Mouse (Mus musculus): ENCODE results near the gene Fam102b. TPM values are rescaled to one million over a fixed set of nuclear protein-coding genes. Genes with fewer than 3 reads are reported as not detected.

Fam102b gene
- polyA plus RNA-seq, 1 experiment from 2014 or later, result 34.6 TPM

DNA sequence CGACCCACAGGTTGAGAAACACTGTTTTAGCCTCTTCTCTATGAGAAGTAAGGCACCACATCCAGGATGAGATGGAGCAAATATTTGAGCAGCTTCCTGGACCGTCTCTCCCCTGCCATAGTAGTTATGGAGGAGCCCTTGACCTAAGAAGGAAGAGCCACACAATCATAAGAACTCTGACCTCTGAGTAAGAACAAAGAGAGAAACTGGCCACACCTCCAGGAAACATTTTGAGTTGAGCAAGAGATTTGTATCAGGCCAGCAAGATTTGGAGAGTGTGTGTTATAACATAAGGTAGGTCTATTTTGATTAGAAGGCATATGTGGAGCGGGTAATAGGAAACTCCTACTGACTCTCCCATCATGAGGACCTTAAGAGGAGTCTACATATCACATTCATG, 4.2 kb upstream of the Fam102b start:
- no peaks in the 10 kb centered on the region for H3K9me3 ChIP-seq
- H3K4me3 ChIP-seq, result no peak overlapping the region
- H3K27ac ChIP-seq (replicated peaks), result no peak overlapping the region
- no peaks in the 10 kb centered on the region for H3K27me3 ChIP-seq
- H3K9ac ChIP-seq, result no peak overlapping the region
- 85% methylated on average over 3 of the region's 3 CpGs for WGBS
- H3K4me2 ChIP-seq, result no peak overlapping the region
- peaks cover 3% of the 10 kb centered on the region for H3K4me1 ChIP-seq (replicated peaks)
- no peaks in the 10 kb centered on the region for H3K36me3 ChIP-seq
- no peak for ATAC-seq (ENCODE audit: low read depth)

GRCm38 (mm10) chr3:109030817-109031216, 3.4 kb upstream of the Fam102b start:
- 65% methylated on average over 6 of the region's 6 CpGs for WGBS
- ATAC-seq (ENCODE audit: low read depth), result no peak
- Histone ChIP-seq H3K9me3 (no peaks in the 10 kb centered on the region), H3K4me2 (no peak overlapping the region), H3K27me3 (no peaks in the 10 kb centered on the region), H3K4me1 (replicated peaks) (peaks cover 11% of the 10 kb centered on the region), H3K9ac (no peak overlapping the region), H3K27ac (replicated peaks) (no peak overlapping the region), H3K4me3 (no peak overlapping the region), H3K36me3 (no peaks in the 10 kb centered on the region)

GRCm38 (mm10) chr3:109029661-109030060, 2.3 kb upstream of the Fam102b start:
- no peaks in the 10 kb centered on the region for H3K36me3 ChIP-seq
- no peak overlapping the region for H3K4me3 ChIP-seq
- ATAC-seq (ENCODE audit: low read depth), result no peak
- no peak overlapping the region for H3K27ac ChIP-seq (replicated peaks)
- H3K9me3 ChIP-seq, result no peaks in the 10 kb centered on the region
- no peak overlapping the region for H3K9ac ChIP-seq
- H3K4me2 ChIP-seq, result no peak overlapping the region
- H3K27me3 ChIP-seq, result no peaks in the 10 kb centered on the region
- peaks cover 20% of the 10 kb centered on the region for H3K4me1 ChIP-seq (replicated peaks)
- 39% methylated on average over 5 of the region's 5 CpGs for WGBS

DNA sequence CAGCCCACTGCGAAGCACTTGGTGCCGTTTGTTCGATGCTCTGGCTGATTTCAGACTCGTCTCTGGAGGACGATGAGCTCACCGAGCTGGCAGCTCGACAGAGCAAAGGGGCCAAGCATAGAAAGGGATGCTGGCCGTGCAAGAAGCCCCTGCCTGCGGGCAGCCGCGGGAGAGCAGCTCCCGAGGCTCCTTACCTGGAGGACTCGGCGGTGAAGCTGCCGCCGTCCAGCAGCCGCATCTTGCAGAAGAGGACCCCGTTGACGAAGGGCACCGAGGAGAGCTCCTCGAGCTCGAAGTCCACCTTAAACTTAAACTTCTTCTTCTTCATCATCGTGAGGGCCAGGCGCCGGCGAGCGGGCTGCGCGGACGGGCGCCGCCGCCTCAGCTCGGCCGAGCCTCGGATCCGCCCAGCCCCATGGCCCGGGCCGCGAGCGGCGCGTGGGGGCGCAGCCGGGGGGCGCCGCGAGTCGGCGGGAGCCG, 376 bp downstream of the Fam102b start:
- peak overlapping the region; percentile 90 for H3K27ac ChIP-seq (replicated peaks)
- peak overlapping the region; percentile 75 for H3K4me2 ChIP-seq
- H3K4me3 ChIP-seq, result peak overlapping the region; percentile 75
- no peaks in the 10 kb centered on the region for H3K27me3 ChIP-seq
- H3K9ac ChIP-seq, result peak overlapping the region; percentile 95
- peaks cover 38% of the 10 kb centered on the region for H3K4me1 ChIP-seq (replicated peaks)
- no peaks in the 10 kb centered on the region for H3K9me3 ChIP-seq
- H3K36me3 ChIP-seq, result no peaks in the 10 kb centered on the region
- peak; percentile 87 for ATAC-seq (ENCODE audit: low read depth)
- under 1% methylated on average over 45 of the region's 51 CpGs for whole genome bisulfite sequencing

DNA sequence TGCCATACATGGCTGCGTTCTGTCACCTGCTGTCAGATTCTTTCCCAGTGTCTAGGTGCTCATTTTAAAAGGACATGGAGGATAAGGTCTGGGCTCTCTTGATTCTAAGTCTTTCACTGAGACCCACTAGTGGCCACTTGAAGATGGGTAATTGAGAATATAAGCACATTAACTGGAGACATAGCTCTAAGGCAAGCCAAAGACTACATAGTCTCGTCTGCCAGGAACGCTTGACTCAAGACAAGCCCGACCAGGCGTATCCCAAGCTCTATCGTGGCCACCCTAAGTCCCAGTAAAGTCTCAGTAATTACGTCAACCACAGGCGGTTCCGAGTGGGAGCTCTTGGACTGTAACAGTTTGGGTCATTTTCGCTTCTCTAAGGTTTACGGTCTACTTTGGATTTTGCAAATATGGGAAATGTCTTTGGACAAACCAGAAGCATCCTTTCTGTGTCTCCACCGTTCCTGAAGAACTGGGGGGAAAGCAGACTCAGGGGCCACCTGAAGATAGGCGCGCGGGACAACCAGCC, 881 bp downstream of the Fam102b start:
- Histone ChIP-seq H3K4me1 (replicated peaks) (peaks cover 38% of the 10 kb centered on the region), H3K27ac (replicated peaks) (peak overlapping the region; percentile 90), H3K4me3 (peak overlapping the region; percentile 75), H3K4me2 (peak overlapping the region; percentile 75), H3K9me3 (no peaks in the 10 kb centered on the region), H3K36me3 (no peaks in the 10 kb centered on the region), H3K9ac (peak overlapping the region; percentile 95), H3K27me3 (no peaks in the 10 kb centered on the region)
- peak; percentile 15; the same call in 1 of the 2 replicates for ATAC-seq (ENCODE audit: low read depth)
- WGBS, result 7% methylated on average over 15 of the region's 15 CpGs

GRCm38 (mm10) chr3:109025579-109025978, 1.8 kb downstream of the Fam102b start:
- WGBS, result 14% methylated on average over 16 of the region's 16 CpGs
- Histone ChIP-seq H3K36me3 (no peaks in the 10 kb centered on the region), H3K4me1 (replicated peaks) (peaks cover 38% of the 10 kb centered on the region), H3K4me3 (peak overlapping the region; percentile 75), H3K27me3 (no peaks in the 10 kb centered on the region), H3K27ac (replicated peaks) (no peak overlapping the region), H3K4me2 (peak overlapping the region; percentile 75), H3K9me3 (no peaks in the 10 kb centered on the region), H3K9ac (peak overlapping the region; percentile 45; the same call in 1 of the 2 replicates)
- ATAC-seq (ENCODE audit: low read depth), result no peak

- Histone ChIP-seq H3K4me1 (replicated peaks) (peaks cover 38% of the 10 kb centered on the region), H3K4me2 (peak overlapping the region; percentile 16; the same call in 1 of the 2 replicates), H3K27ac (replicated peaks) (no peak overlapping the region), H3K27me3 (no peaks in the 10 kb centered on the region), H3K36me3 (no peaks in the 10 kb centered on the region), H3K4me3 (no peak overlapping the region), H3K9ac (peak overlapping the region; percentile 41; the same call in 1 of the 2 replicates), H3K9me3 (no peaks in the 10 kb centered on the region)
- no peak for ATAC-seq (ENCODE audit: low read depth)
- WGBS, result 57% methylated on average over 8 of the region's 8 CpGs
These were observed 4.3 kb downstream of the Fam102b start for GRCm38 (mm10) chr3:109023066-109023465.

DNA sequence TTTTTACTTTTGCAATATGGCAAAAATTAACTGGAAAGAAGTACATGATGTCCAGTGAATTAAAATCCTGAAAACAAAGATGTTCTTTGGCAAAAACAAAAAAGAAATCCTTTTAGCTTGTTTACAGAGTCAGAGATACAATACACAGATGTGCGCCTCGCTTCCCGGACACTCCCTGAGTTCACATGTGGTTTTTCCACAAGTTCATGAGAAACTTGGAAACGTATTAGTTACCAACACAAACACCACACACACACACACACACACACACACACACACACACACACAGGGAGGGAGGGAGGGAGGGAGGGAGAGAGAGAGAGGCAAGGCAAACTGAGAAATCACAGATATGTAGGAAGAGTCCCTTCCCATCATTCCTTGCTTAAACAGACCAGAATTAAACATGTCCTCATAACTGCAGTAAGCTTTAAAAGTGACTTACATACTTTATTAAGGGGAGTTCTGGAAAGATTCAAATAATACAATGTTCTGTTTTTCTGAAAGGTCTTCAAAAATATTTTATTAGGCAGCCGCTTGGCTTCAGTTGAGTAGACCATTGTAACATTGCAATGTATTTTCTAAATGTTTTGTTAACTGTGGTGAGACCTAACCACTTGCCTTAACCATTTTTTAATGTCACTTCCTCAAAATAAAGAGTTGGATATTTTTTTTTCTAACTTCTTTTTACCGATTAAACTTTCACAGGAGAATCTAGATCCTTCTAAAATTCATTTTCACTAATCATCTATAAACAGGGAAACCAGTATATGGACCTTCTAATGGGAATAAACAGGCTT, 5.5 kb downstream of the Fam102b start:
- Histone ChIP-seq H3K9me3 (no peaks in the 10 kb centered on the region), H3K4me3 (no peak overlapping the region), H3K27me3 (no peaks in the 10 kb centered on the region), H3K4me2 (no peak overlapping the region), H3K9ac (no peak overlapping the region), H3K36me3 (no peaks in the 10 kb centered on the region), H3K27ac (replicated peaks) (no peak overlapping the region), H3K4me1 (replicated peaks) (peaks cover 38% of the 10 kb centered on the region)
- 88% methylated on average over 6 of the region's 6 CpGs for WGBS
- no peak for ATAC-seq (ENCODE audit: low read depth)

GRCm38 (mm10) chr3:109018336-109018735, 9.1 kb downstream of the Fam102b start:
- WGBS, result 91% methylated on average over 5 of the region's 5 CpGs
- no peak for ATAC-seq (ENCODE audit: low read depth)
- no peaks in the 10 kb centered on the region for H3K9me3 ChIP-seq
- no peaks in the 10 kb centered on the region for H3K36me3 ChIP-seq
- no peak overlapping the region for H3K9ac ChIP-seq
- H3K4me3 ChIP-seq, result no peak overlapping the region
- no peaks in the 10 kb centered on the region for H3K27me3 ChIP-seq
- no peak overlapping the region for H3K27ac ChIP-seq (replicated peaks)
- H3K4me2 ChIP-seq, result no peak overlapping the region
- H3K4me1 ChIP-seq (replicated peaks), result peaks cover 10% of the 10 kb centered on the region

DNA sequence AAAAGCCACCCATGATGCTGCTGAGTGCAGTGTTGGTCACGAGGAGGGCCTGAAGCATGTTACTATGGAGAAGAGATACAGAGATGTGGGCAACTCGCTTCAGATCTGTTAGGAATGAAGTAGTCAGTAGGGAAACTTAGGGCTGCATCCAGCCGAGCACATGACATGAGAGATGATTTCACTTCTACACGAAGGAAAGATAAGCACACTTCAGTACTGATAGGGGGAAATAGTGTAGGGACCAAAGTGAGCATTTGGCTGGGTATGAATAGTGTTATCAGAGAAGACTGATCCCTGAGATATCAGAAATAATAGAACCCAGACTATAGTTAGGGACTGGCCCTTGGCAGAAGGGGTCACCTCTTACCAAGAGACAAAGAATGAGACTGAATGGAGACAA, 14.8 kb downstream of the Fam102b start:
- no peaks in the 10 kb centered on the region for H3K9me3 ChIP-seq

GRCm38 (mm10) chr3:109010489-109011260, 16.7 kb downstream of the Fam102b start:
- no peak for ATAC-seq (ENCODE audit: low read depth)
- H3K4me1 ChIP-seq (replicated peaks), result peaks cover 11% of the 10 kb centered on the region
- no peak overlapping the region for H3K4me3 ChIP-seq
- no peaks in the 10 kb centered on the region for H3K27me3 ChIP-seq
- no peak overlapping the region for H3K9ac ChIP-seq
- WGBS, result 59% methylated on average over 7 of the region's 7 CpGs
- H3K36me3 ChIP-seq, result no peaks in the 10 kb centered on the region
- H3K9me3 ChIP-seq, result no peaks in the 10 kb centered on the region
- H3K27ac ChIP-seq (replicated peaks), result no peak overlapping the region
- no peak overlapping the region for H3K4me2 ChIP-seq

More for the DNA sequence above, 14.8 kb downstream of the Fam102b start:
- Histone ChIP-seq H3K4me1 (replicated peaks) (peaks cover 11% of the 10 kb centered on the region), H3K9ac (no peak overlapping the region), H3K4me3 (no peak overlapping the region), H3K4me2 (no peak overlapping the region), H3K27me3 (no peaks in the 10 kb centered on the region), H3K36me3 (no peaks in the 10 kb centered on the region), H3K27ac (replicated peaks) (no peak overlapping the region)
- WGBS, result 83% methylated on average over 4 of the region's 4 CpGs
- no peak for ATAC-seq (ENCODE audit: low read depth)

DNA sequence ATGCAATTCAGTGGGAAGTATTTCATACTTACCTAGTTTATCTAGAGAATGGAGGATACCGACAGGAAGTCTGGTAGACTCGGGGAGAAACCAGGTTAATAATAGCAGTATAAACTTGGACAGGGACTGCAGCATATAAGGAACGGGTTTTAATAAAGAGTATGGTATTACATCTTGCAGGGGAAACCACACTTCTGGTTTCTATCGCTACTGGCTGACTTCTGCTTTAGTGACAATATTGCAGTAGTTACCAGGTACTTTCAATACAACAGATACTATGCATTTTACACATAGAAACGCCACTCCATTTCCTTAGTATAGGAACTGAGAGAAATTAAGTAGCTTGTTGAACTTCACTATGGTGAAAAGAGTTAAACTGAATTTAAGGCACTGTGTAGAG, 19.2 kb downstream of the Fam102b start:
- Histone ChIP-seq H3K4me1 (replicated peaks) (peaks cover 11% of the 10 kb centered on the region), H3K27ac (replicated peaks) (no peak overlapping the region), H3K36me3 (no peaks in the 10 kb centered on the region), H3K4me3 (no peak overlapping the region), H3K27me3 (no peaks in the 10 kb centered on the region), H3K4me2 (no peak overlapping the region), H3K9me3 (no peaks in the 10 kb centered on the region), H3K9ac (no peak overlapping the region)
- WGBS, result 94% methylated on average over 5 of the region's 5 CpGs
- no peak for ATAC-seq (ENCODE audit: low read depth)

Measured in neural tube, embryonic 13.5 days (tissue).